Mouse (Mus musculus) limb, embryonic 15.5 days (tissue): ENCODE results near the gene Usb1. TPM values are rescaled to one million over a fixed set of nuclear protein-coding genes. Genes with fewer than 3 reads are reported as not detected.

Experiments
- ATAC-seq: fragments of 200-750 bp; cut with Nextera tagmentation; 2 replicates; pipeline ENCODE4 v1.8.0; 2017; ENCODE audit warnings: low read depth, moderate TSS enrichment; ENCODE audit not compliant: insufficient number of reproducible peaks, low FRiP score, low TSS enrichment
- H3K27ac ChIP-seq: fragments of 300-500 bp; sonication (generic); 2 replicates; pipeline ENCODE4 v1.5.1; 2015; ENCODE audit warnings: moderate library complexity, mild to moderate bottlenecking, inconsistent platforms
- H3K27me3 ChIP-seq: fragments of 300-500 bp; sonication (generic); 2 replicates; pipeline ENCODE4 v1.6.1; 2015; ENCODE audit warnings: inconsistent platforms
- H3K36me3 ChIP-seq: fragments of 300-500 bp; sonication (generic); 2 replicates; pipeline ENCODE4 v1.6.1; 2015; ENCODE audit warnings: inconsistent platforms
- H3K4me1 ChIP-seq: fragments of 300-500 bp; sonication (generic); 2 replicates; pipeline ENCODE4 v1.6.1; 2015; ENCODE audit warnings: inconsistent platforms
- H3K4me2 ChIP-seq: fragments of 300-500 bp; sonication (generic); 2 replicates; pipeline ENCODE4 v1.6.1; 2015; ENCODE audit warnings: mild to moderate bottlenecking, inconsistent platforms
- H3K4me3 ChIP-seq: fragments of 300-500 bp; sonication (generic); 2 replicates; pipeline ENCODE4 v1.5.1; 2015; ENCODE audit warnings: mild to moderate bottlenecking, inconsistent platforms
- H3K9ac ChIP-seq: fragments of 300-500 bp; sonication (generic); 2 replicates; pipeline ENCODE4 v1.6.1; 2015; ENCODE audit warnings: inconsistent platforms
- H3K9me3 ChIP-seq: fragments of 300-500 bp; sonication (generic); 2 replicates; pipeline ENCODE4 v1.6.1; 2016; ENCODE audit warnings: inconsistent platforms
- WGBS: fragments of 180-500 bp; shearing (Covaris S2); methylation state at CpG from one replicate; pipeline ENCODE4 v1.1.7; 2015; 5-methylcytosine and 5-hydroxymethylcytosine counted together
- polyA plus RNA-seq: library from polyadenylated mRNA; unstranded; fragments of >200 nt; fragmentation: Nextera tagmentation; extraction: Ambion mirVana; gene quantifications from 2 replicates; pipeline ENCODE4 v1.2.1, GENCODE M21; 2015

Usb1 gene
- polyA plus RNA-seq, 1 experiment from 2014 or later, result 41.0 TPM

- H3K27me3 ChIP-seq, result peaks cover under 1% of the 10 kb centered on the region
- H3K36me3 ChIP-seq, result peaks cover 58% of the 10 kb centered on the region
- H3K9ac ChIP-seq, result no peak overlapping the region
- no peaks in the 10 kb centered on the region for H3K9me3 ChIP-seq
- H3K4me1 ChIP-seq, result peaks cover 19% of the 10 kb centered on the region
- no peak for ATAC-seq
- 77% methylated on average over 6 of the region's 6 CpGs for WGBS
- no peak overlapping the region for H3K27ac ChIP-seq
- no peak overlapping the region for H3K4me2 ChIP-seq
- H3K4me3 ChIP-seq, result no peak overlapping the region
Measured at GRCm38 (mm10) chr8:95344668-95345067, 12.6 kb downstream of the Usb1 start.

DNA sequence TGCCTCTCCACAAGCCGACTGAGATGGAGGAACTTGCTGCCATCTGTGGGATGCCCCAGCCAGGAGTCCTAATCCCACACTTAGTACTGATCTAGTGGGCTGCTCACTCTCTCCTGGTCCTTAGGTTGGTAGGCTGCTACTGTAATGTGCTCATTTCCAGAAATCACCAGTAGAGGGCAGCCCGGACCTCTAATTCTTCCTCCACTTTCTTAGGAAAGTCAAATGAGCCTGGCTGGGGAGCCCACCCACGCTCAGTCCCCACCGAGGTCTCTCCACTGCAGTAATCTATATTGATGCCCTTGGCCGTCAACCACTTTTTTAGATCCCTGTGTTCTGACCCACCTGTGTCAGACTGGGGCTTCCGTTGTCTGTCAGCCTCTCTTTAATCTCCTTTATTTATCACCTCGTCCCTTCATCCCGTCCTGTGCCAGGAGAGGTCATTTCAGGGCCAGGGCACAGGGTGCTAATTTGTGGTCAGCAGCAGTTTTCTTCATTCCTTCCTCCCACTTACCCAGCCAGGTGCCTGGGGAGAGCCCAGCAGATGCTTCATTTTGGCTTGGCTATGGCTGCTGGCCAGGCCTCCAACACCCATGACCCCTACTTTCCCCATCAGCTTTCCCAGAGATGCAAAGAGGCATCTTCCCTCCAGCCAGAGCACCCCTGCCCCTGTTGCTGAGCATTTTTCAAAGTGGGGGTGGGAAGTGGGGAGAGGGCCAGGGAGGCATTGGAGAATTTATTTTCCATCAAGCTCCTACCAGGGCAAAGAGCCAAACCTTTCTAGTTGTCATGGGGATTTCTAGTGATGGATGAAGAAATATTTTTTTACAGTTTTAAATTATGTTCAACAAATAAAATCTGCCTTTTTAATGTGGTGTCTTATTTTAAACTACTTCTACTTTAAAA, 14.8 kb downstream of the Usb1 start:
- 16% methylated on average over 8 of the region's 8 CpGs for WGBS
- Histone ChIP-seq H3K4me2 (no peak overlapping the region), H3K36me3 (peaks cover 38% of the 10 kb centered on the region), H3K27me3 (peaks cover 17% of the 10 kb centered on the region), H3K27ac (no peak overlapping the region), H3K4me1 (peaks cover 28% of the 10 kb centered on the region), H3K9me3 (no peaks in the 10 kb centered on the region), H3K4me3 (no peak overlapping the region), H3K9ac (no peak overlapping the region)
- no peak for ATAC-seq

DNA sequence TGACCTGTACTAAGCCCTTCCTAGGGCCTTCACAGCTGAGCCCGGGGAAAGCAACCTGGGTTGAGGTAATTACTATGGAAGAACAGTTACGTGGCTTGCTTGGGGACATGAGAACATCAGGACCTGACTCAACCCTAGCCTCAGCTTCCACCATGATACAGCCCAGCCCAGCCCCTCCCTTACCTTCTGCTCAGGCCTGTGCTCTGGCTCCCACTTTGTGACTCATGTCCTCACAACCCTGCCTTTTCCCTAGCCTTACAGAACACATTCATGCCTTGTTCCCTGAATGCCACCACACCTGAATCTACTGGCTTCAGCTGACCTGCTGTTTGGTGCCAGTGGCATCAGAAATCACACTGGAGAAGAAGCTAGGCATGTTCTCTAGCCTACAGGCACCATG, 16.3 kb downstream of the Usb1 start:
- no peak for ATAC-seq
- 74% methylated on average over 2 of the region's 2 CpGs for WGBS
- Histone ChIP-seq H3K4me2 (no peak overlapping the region), H3K36me3 (peaks cover 26% of the 10 kb centered on the region), H3K27ac (no peak overlapping the region), H3K4me3 (no peak overlapping the region), H3K9me3 (no peaks in the 10 kb centered on the region), H3K27me3 (peaks cover 32% of the 10 kb centered on the region), H3K9ac (no peak overlapping the region), H3K4me1 (peaks cover 41% of the 10 kb centered on the region)

DNA sequence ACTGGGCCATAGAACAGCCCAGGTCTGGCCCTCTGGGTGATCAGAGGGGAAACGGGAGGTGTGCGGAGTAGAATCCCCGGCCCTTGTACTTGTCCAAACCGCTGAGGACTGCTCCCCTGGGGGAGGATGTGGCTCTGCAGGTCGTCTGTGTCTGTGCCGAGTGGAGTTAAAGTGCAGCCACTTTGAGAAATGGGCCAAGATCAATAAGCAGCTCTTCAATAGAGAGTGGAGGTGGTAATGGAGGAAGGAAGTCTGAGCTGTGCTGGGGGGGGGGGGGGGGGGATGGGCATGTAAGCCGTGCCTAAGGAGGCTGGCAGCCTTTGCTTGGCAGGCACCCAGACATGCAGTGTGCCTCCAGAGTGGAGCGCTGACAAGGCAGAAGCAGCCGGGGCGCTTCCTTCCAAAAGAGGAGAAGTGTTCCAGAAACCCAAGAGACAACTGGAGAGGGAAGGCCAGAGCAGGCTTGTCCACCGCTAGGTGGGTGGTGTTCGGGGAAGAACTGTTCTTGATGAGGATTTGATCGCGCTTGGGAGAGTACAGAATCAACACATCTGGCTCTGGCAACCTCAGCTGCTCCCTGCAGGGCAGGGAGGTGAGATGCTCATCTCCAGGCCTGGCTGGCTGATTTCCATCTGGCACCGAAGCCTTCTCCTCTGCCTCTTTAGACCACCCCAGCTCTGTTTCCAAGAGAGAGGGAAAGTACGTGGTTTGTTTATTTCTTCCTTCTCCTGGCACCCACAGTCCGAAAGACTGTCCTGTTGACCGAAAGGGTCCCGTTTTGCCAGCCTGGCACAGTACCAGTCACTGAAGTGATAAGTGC, 16.9 kb downstream of the Usb1 start:
- Histone ChIP-seq H3K27me3 (peaks cover 38% of the 10 kb centered on the region), H3K27ac (no peak overlapping the region), H3K36me3 (peaks cover 19% of the 10 kb centered on the region), H3K9me3 (no peaks in the 10 kb centered on the region), H3K4me3 (no peak overlapping the region), H3K4me2 (no peak overlapping the region), H3K4me1 (peaks cover 46% of the 10 kb centered on the region), H3K9ac (no peak overlapping the region)
- no peak for ATAC-seq
- WGBS, result 47% methylated on average over 19 of the region's 19 CpGs

DNA sequence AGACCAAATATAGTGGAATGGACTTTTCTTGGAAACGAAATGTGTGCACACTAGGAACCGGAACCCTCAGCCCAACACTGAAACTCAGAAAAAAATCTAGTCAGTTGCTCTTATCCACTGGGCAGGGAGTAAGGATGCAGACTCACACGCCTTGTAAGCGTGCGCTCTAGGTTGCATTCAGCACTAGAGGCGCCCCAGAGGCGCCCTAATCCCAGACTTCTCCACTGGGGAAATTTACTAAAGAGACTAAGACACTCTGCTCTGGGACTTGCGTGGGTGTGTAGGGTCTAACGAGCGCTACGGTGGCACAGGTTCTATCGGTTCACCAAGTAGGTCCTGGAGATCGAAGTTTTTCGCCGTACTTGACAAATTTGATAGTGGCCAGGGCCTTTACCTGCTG, 19.4 kb downstream of the Usb1 start:
- WGBS, result 4% methylated on average over 15 of the region's 15 CpGs
- Histone ChIP-seq H3K4me3 (peak overlapping the region; percentile 73), H3K36me3 (no peaks in the 10 kb centered on the region), H3K9ac (no peak overlapping the region), H3K9me3 (no peaks in the 10 kb centered on the region), H3K27me3 (peaks cover 39% of the 10 kb centered on the region), H3K4me1 (peaks cover 48% of the 10 kb centered on the region), H3K27ac (no peak overlapping the region), H3K4me2 (peak overlapping the region; percentile 99)
- ATAC-seq, result no peak

- peak within 1 kb of the TSS; percentile 73 for H3K4me3 ChIP-seq
- H3K36me3 ChIP-seq, result no peaks in the 10 kb centered on the region
- peaks cover 43% of the 10 kb centered on the region for H3K4me1 ChIP-seq
- no peak for ATAC-seq
- no peaks in the 10 kb centered on the region for H3K9me3 ChIP-seq
- peak within 1 kb of the TSS; percentile 65 for H3K9ac ChIP-seq
- H3K27ac ChIP-seq, result peak within 1 kb of the TSS; percentile 44
- H3K4me2 ChIP-seq, result peak within 1 kb of the TSS; percentile 99
- H3K27me3 ChIP-seq, result peaks cover 39% of the 10 kb centered on the region
- WGBS, result under 1% methylated on average over 79 of the region's 80 CpGs
Measured at GRCm38 (mm10) chr8:95352151-95352870, 20.2 kb downstream of the Usb1 start, which contains the start of gene Mmp15. Mmp15 (plus strand) TSS chr8:95352268.

DNA sequence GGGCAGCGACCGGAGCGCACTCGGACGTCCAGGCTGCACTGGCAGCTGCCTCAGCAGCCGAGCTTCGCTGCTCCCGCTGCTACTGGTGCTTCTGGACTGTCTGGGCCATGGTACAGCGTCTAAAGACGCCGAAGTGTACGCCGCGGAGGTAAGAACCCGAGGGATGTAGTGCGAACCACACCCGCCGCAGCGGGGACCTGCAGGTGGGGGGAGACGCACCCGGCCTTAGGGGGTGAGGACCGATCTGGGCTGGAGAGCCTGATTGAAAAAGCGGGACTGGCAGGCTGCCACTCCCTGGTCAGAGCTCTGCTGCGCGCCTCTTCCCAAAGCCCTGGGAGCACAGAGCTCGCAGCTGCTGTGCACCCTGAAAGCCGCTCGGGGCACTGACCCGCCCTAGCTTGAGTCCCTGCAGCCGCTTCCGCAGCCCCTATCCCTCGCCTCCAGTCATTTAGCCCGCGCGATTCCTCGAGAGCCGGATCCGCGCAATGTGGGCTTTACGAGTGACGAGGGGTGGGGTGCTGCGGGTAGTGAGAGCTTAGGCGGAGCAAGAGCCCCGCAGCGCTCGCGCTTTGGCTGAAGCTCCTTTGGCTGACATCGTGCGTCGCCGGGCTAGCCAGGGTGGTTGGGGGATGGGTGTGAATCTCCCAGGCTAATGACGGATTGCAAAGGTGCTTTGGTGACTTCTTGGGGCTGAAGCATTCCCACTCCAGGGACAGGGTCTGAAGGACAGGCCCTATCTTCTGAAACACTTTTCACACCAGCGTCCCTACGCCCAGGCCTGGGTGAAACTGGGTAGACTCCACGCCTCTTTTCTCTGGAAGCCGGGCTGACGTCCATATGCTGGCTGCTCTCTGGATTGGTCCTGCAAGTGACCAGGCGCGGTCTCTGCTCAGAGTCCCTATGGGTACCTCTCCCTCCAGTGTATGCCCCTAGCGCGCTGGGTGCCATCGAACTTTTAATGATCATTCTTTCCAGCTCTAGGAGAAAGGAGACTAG, 21.1 kb downstream of the Usb1 start:
- peak overlapping the region; percentile 44 for H3K27ac ChIP-seq
- peak overlapping the region; percentile 73 for H3K4me3 ChIP-seq
- peak overlapping the region; percentile 65 for H3K9ac ChIP-seq
- peaks cover 43% of the 10 kb centered on the region for H3K4me1 ChIP-seq
- H3K4me2 ChIP-seq, result peak overlapping the region; percentile 99
- H3K36me3 ChIP-seq, result no peaks in the 10 kb centered on the region
- WGBS, result 3% methylated on average over 62 of the region's 62 CpGs
- ATAC-seq, result peak; percentile 4; the same call in 1 of the 2 replicates
- peaks cover 39% of the 10 kb centered on the region for H3K27me3 ChIP-seq
- no peaks in the 10 kb centered on the region for H3K9me3 ChIP-seq

GRCm38 (mm10) chr8:95354606-95355005, 22.5 kb downstream of the Usb1 start:
- Histone ChIP-seq H3K4me3 (no peak overlapping the region), H3K9me3 (no peaks in the 10 kb centered on the region), H3K27ac (no peak overlapping the region), H3K36me3 (no peaks in the 10 kb centered on the region), H3K9ac (no peak overlapping the region), H3K4me2 (no peak overlapping the region), H3K27me3 (peaks cover 39% of the 10 kb centered on the region), H3K4me1 (peaks cover 35% of the 10 kb centered on the region)
- no peak for ATAC-seq
- WGBS, result 80% methylated on average over 2 of the region's 2 CpGs

GRCm38 (mm10) chr8:95358550-95359411, 26.7 kb downstream of the Usb1 start:
- Histone ChIP-seq H3K9me3 (no peaks in the 10 kb centered on the region), H3K4me2 (no peak overlapping the region), H3K27ac (no peak overlapping the region), H3K27me3 (peaks cover 3% of the 10 kb centered on the region; the same call in 1 of the 2 replicates), H3K9ac (no peak overlapping the region), H3K4me3 (no peak overlapping the region), H3K36me3 (no peaks in the 10 kb centered on the region), H3K4me1 (peaks cover 16% of the 10 kb centered on the region)
- 31% methylated on average over 8 of the region's 8 CpGs for WGBS
- no peak for ATAC-seq
